Mouse (Mus musculus) frontal cortex, adult 2 months (tissue): ENCODE measurements around the gene Tmem120b. TPM values are rescaled to one million over a fixed set of nuclear protein-coding genes. Genes with fewer than 3 reads are reported as not detected.
A peak's percentile ranks its signal among the peaks of the same experiment; 100 is the strongest.

ENCODE experiments used
- DNase-seq, 2 experiments: peaks; one replicate each; pipeline ENCODE4 v3.0.0; 2022; ENCODE audit warnings: low spot score in 1 of 2; ENCODE audit errors: extremely low spot score in 1 of 2
- polyA plus RNA-seq: library from polyadenylated mRNA; depleted of rRNA; stranded (reverse); fragments of >200 nt; gene quantifications from 2 replicates; pipeline ENCODE4 v1.2.3, GENCODE M21; 2012; rRNA removed

The Tmem120b gene
- polyA plus RNA-seq, 1 experiment: 11.5 TPM

- no peak for DNase-seq
Measured at GRCm38 (mm10) chr5:123151707-123152362, 83.6 kb downstream of the Tmem120b start.

DNA sequence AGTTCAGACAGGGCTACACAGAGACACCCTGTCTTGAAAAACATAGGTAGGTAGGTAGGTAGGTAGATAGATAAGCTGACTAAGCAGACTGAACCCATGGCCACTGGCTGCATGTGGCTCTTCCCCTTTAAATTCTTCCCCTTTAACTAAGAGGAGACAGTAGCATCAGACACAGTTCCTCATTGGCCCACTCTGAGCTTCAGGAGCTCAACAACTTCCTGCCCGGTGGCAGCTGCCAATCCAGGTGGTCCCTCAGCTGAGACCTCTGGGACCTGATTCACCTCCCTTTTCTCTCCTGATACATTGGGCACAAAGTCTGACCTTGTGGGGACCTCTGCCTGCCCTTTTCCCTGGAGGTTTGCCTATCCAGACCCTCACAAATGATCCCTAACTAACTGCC, 84.7 kb downstream of the Tmem120b start:
- DNase-seq: no peak

DNA sequence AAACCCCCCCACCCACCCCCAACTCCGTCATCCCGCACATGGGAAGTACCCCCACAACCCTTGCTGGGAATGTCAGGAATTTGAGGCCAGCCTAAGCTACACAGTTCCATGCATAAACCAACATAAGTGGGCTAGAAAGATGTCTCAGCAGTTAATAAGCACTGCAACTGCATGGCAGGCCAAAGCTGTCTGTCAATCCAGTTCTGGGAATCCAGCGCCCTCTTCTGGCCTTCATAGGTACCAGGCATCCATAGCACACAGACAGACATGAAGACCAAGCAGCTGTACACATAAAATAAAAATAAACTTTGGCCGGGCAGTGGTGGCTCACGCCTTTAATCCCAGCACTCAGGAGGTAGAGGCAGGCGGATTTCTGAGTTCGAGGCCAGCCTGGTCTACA, 87.2 kb downstream of the Tmem120b start:
- DNase-seq: peak in 1 of 2 experiments; percentile 74

DNA sequence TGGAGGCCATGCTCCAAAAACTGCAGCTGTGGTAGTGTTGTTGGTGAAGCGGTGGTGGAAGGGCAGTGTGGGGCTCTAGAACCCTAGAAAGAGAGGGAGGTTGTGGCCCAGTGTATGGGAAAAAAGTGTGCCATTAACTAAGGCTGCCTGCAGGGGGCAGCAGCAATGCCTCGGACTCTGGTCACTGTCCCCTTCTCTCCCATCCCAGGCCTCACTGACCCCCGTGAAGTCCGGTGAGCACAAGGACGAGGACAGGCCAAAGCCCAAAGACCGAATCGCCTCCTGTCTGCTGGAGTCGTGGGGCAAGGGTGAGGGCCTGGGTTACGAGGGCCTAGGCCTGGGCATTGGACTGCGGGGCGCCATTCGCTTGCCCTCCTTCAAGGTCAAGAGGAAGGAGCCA, 88.5 kb downstream of the Tmem120b start:
- DNase-seq: no peak

DNA sequence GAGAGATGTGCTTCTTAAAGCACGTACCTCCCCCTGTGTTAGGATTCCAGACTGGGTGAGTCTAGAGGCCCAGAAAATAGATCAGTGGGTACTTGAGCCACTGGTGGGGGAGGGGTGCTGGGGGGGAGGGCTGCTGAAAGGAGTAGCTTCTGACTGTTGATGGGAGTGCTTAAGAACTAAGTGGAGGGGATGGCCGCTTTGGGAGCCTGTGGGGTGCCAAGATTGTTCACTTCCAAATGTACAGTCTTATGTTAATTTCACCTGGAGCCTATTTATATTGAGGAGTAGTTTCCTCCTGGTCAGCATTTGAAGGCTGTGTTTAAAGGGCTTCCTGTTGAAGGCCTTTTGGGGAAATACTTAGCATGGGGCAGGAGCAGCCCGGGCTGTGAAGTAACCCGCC, 89.8 kb downstream of the Tmem120b start:
- DNase-seq: no peak

GRCm38 (mm10) chr5:123159446-123159845, 91.2 kb downstream of the Tmem120b start:
- DNase-seq: no peak

DNA sequence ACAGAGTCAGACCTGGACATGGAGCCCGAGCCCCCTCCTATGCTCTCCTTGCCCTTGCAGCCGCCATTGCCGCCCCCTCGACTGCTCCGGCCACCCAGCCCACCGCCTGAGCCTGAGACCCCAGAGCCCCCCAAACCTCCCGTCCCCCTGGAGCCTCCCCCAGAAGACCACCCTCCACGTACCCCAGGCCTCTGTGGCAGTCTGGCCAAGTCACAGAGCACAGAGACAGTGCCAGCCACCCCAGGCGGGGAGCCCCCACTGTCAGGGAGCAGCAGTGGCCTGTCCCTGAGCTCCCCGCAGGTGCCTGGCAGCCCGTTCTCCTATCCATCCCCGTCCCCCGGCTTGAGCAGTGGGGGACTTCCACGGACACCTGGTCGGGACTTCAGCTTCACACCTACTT, 91.7 kb downstream of the Tmem120b start:
- DNase-seq: no peak

GRCm38 (mm10) chr5:123160341-123160740, 92.1 kb downstream of the Tmem120b start:
- no peak for DNase-seq

GRCm38 (mm10) chr5:123162942-123163341, 94.7 kb downstream of the Tmem120b start:
- DNase-seq: no peak

DNA sequence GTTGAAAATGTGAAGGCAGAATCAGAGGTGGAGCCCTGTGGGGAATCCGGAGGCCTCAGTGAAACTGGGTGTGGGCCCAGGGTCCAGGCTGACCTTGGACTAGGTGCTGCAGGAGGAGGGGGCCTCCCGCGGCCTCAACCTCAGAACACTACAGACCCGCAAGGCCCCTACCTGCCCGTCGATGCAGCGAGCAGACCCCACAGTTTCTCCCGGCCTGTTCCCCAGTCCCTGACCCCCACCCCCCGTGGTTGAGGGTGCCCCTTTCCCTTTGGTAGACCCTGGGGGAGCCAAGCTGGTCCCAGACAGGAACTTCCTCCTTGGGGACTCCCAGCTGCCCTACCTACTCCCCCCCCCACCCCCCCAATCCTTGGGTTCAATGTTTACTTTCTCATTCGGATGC, 98.2 kb downstream of the Tmem120b start:
- no peak for DNase-seq

Other genes starting within 250 kb of the Tmem120b start
- gene Anapc5, start 247.1 kb upstream of the Tmem120b start, polyA plus RNA-seq: 399 and 447 TPM in 2 replicates
- 27.5 and 31.7 TPM in 2 replicates for gene Rnf34, start 218.4 kb upstream of the Tmem120b start, polyA plus RNA-seq
- 18.7 and 20.9 TPM in 2 replicates for gene Kdm2b, start 78.6 kb upstream of the Tmem120b start, polyA plus RNA-seq
- 17.6 and 20.6 TPM in 2 replicates for gene Orai1, start 53.3 kb upstream of the Tmem120b start, polyA plus RNA-seq
- gene Morn3, start 21.4 kb upstream of the Tmem120b start, polyA plus RNA-seq: 0.13 TPM in 1 of 2 replicates, not detected in the other
- 37.7 and 43.4 TPM in 2 replicates for gene Rhof, start 64.3 kb downstream of the Tmem120b start, polyA plus RNA-seq
- gene Setd1b, start 73.8 kb downstream of the Tmem120b start, polyA plus RNA-seq: 12.7 and 13.1 TPM in 2 replicates
- 26.3 and 30.2 TPM in 2 replicates for gene Psmd9, start 101.0 kb downstream of the Tmem120b start, polyA plus RNA-seq
- not detected in 2 replicates for gene Hpd, start 114.3 kb downstream of the Tmem120b start, polyA plus RNA-seq
- gene Wdr66, start 183.7 kb downstream of the Tmem120b start, polyA plus RNA-seq: 5.4 and 6.1 TPM in 2 replicates